Mouse (Mus musculus): Measurements from ENCODE around the gene Barhl2. TPM values are rescaled to one million over a fixed set of nuclear protein-coding genes. Genes with fewer than 3 reads are reported as not detected.

Barhl2 gene
- polyA plus RNA-seq, 1 experiment from 2014 or later, result 2.9 TPM

DNA sequence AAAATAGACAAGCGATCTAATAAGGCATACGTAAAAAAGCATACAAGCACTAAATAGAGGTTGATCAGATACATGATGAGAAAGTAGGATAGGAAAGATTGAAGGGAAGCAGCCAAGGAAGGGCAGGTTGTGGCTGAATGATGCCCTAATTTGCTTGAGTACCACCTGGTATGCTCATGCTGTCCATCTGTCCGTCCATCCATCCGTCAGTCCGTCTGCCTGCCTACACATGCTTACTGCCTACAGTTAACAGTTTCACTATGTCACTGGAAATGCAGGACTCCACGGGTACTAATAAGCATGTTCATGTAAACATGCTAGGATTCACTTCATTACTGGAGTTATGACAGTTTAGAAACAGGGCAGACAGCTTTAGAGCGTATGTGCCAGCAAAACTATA lies 19.1 kb downstream of the Barhl2 start:
- Histone ChIP-seq H3K27me3 (replicated peaks) (peaks cover 3% of the 10 kb centered on the region; the same call in 1 of the 2 replicates), H3K9me3 (no peaks in the 10 kb centered on the region), H3K36me3 (no peaks in the 10 kb centered on the region), H3K4me1 (no peaks in the 10 kb centered on the region), H3K27ac (no peak overlapping the region), H3K4me2 (replicated peaks) (no peak overlapping the region), H3K9ac (no peak overlapping the region), H3K4me3 (no peak overlapping the region)
- 92% methylated on average over 7 of the region's 7 CpGs for WGBS
- no peak for ATAC-seq (ENCODE audit: low FRiP score, low read depth)

GRCm38 (mm10) chr5:106426069-106426468 lies 31.9 kb downstream of the Barhl2 start:
- no peak for ATAC-seq (ENCODE audit: low FRiP score, low read depth)
- Histone ChIP-seq H3K4me2 (replicated peaks) (no peak overlapping the region), H3K27ac (no peak overlapping the region), H3K9ac (no peak overlapping the region), H3K27me3 (replicated peaks) (no peaks in the 10 kb centered on the region), H3K4me3 (no peak overlapping the region), H3K9me3 (no peaks in the 10 kb centered on the region), H3K36me3 (no peaks in the 10 kb centered on the region), H3K4me1 (no peaks in the 10 kb centered on the region)
- 72% methylated on average over 7 of the region's 7 CpGs for WGBS

DNA sequence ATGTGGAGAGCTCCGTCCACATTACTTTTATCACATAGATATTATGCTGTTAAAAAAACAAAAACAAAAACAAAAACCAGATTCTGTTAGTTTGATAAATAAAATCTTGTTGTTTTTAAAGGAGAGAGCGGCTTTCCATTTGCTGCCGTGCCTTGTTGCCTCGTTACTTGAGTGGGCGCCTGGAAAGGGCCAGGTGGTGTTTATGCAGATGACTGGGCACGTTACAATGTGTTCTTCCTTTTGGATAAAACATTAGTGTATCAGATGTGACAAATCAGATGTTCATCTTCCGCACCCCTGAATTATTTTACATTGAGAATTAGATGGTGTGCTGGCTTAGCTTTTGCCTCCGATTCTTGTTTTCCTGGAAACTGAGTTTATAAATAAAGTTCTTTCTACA lies 37.1 kb downstream of the Barhl2 start:
- no peak overlapping the region for H3K4me3 ChIP-seq
- ATAC-seq (ENCODE audit: low FRiP score, low read depth), result no peak
- H3K9ac ChIP-seq, result no peak overlapping the region
- no peak overlapping the region for H3K4me2 ChIP-seq (replicated peaks)
- H3K9me3 ChIP-seq, result no peaks in the 10 kb centered on the region
- H3K4me1 ChIP-seq, result no peaks in the 10 kb centered on the region
- H3K27me3 ChIP-seq (replicated peaks), result no peaks in the 10 kb centered on the region
- no peak overlapping the region for H3K27ac ChIP-seq
- H3K36me3 ChIP-seq, result no peaks in the 10 kb centered on the region
- 75% methylated on average over 8 of the region's 8 CpGs for WGBS

- Histone ChIP-seq H3K9ac (no peak overlapping the region), H3K27me3 (replicated peaks) (no peaks in the 10 kb centered on the region), H3K4me3 (no peak overlapping the region), H3K9me3 (no peaks in the 10 kb centered on the region), H3K4me2 (replicated peaks) (no peak overlapping the region), H3K4me1 (no peaks in the 10 kb centered on the region), H3K36me3 (no peaks in the 10 kb centered on the region), H3K27ac (no peak overlapping the region)
- 76% methylated on average over 11 of the region's 11 CpGs for WGBS
- no peak for ATAC-seq (ENCODE audit: low FRiP score, low read depth)
These were observed 37.6 kb downstream of the Barhl2 start for GRCm38 (mm10) chr5:106420370-106420769.

- H3K4me3 ChIP-seq, result no peak overlapping the region
- no peaks in the 10 kb centered on the region for H3K36me3 ChIP-seq
- H3K4me2 ChIP-seq (replicated peaks), result no peak overlapping the region
- H3K9me3 ChIP-seq, result no peaks in the 10 kb centered on the region
- H3K9ac ChIP-seq, result no peak overlapping the region
- 39% methylated on average over 7 of the region's 7 CpGs for WGBS
- no peaks in the 10 kb centered on the region for H3K4me1 ChIP-seq
- no peak for ATAC-seq (ENCODE audit: low FRiP score, low read depth)
- no peak overlapping the region for H3K27ac ChIP-seq
- no peaks in the 10 kb centered on the region for H3K27me3 ChIP-seq (replicated peaks)
These were observed 40.8 kb downstream of the Barhl2 start for GRCm38 (mm10) chr5:106417210-106417609.

DNA sequence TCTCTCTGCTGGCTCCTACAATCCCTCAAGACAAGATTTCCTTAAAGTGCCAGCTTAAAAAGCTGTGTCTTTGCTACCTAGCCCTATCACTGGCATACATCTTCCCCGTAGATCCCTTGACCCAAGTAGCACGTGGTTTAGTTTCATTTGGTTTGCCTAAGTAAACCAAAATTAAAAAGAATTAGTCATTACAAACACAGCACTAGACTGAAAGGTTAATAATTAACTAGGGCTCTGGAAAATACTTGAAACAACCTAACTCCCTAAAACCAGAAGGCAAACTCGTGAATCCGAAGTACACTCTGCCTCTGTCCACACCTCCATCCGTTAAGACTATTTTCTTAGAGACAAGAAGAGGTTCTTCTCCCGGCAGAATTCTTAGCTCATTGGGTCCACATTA lies 41.4 kb downstream of the Barhl2 start:
- Histone ChIP-seq H3K4me3 (no peak overlapping the region), H3K27ac (no peak overlapping the region), H3K9ac (no peak overlapping the region), H3K36me3 (no peaks in the 10 kb centered on the region), H3K27me3 (replicated peaks) (no peaks in the 10 kb centered on the region), H3K4me1 (no peaks in the 10 kb centered on the region), H3K9me3 (no peaks in the 10 kb centered on the region), H3K4me2 (replicated peaks) (no peak overlapping the region)
- WGBS, result 74% methylated on average over 6 of the region's 6 CpGs
- no peak for ATAC-seq (ENCODE audit: low FRiP score, low read depth)

DNA sequence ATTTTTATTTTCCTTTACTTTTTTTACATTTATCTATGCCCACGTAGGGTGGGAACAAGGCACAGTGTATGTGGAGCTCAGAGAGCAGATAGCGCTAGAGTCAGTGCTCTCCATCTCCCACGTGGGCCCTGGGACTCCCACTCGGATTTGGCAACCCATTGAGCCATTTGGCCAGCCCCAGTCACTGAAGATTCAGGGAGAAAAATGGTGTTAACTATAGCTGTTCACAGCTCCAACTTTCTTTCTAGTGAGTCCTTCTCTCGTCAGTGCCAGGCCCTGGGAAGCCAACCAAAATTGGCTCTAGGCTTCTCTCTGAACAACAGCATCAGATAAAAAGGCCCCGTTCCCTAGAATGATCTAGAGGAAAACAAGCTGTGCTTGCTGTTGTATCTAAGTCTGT lies 42.2 kb downstream of the Barhl2 start:
- H3K36me3 ChIP-seq, result no peaks in the 10 kb centered on the region
- H3K4me1 ChIP-seq, result no peaks in the 10 kb centered on the region
- H3K27me3 ChIP-seq (replicated peaks), result no peaks in the 10 kb centered on the region
- H3K9me3 ChIP-seq, result no peaks in the 10 kb centered on the region
- no peak for ATAC-seq (ENCODE audit: low FRiP score, low read depth)
- no peak overlapping the region for H3K4me3 ChIP-seq
- no peak overlapping the region for H3K9ac ChIP-seq
- WGBS, result 75% methylated on average over 6 of the region's 6 CpGs
- H3K4me2 ChIP-seq (replicated peaks), result no peak overlapping the region
- no peak overlapping the region for H3K27ac ChIP-seq

- no peak overlapping the region for H3K4me2 ChIP-seq (replicated peaks)
- H3K27me3 ChIP-seq (replicated peaks), result no peaks in the 10 kb centered on the region
- 94% methylated on average over 2 of the region's 2 CpGs for WGBS
- H3K4me1 ChIP-seq, result no peaks in the 10 kb centered on the region
- no peaks in the 10 kb centered on the region for H3K9me3 ChIP-seq
- no peak overlapping the region for H3K4me3 ChIP-seq
- ATAC-seq (ENCODE audit: low FRiP score, low read depth), result no peak
- no peak overlapping the region for H3K9ac ChIP-seq
- H3K36me3 ChIP-seq, result no peaks in the 10 kb centered on the region
- H3K27ac ChIP-seq, result no peak overlapping the region
These were observed 55.2 kb downstream of the Barhl2 start for GRCm38 (mm10) chr5:106402761-106403160.

Other genes with a start within 250 kb of the Barhl2 start
- gene Gm17304, start 150.9 kb upstream of the Barhl2 start, polyA plus RNA-seq (2016; fragmentation: Nextera tagmentation; extraction: Ambion mirVana), result not detected in 2 replicates
- 63.3 and 72.9 TPM in 2 replicates for gene Zfp644, start 239.1 kb upstream of the Barhl2 start, polyA plus RNA-seq (2016; fragmentation: Nextera tagmentation; extraction: Ambion mirVana)